Mouse (Mus musculus): ENCODE data around the gene Med27. TPM values are rescaled to one million over a fixed set of nuclear protein-coding genes. Genes with fewer than 3 reads are reported as not detected.
"Not testable (repeated sequence)": the region's sequence is repeated elsewhere in the genome, so short reads cannot be mapped to it uniquely, and the experiment has no call there.

Gene Med27
- polyA plus RNA-seq, 1 experiment from 2014 or later, result 68.9 TPM

GRCm38 (mm10) chr2:29516621-29517170, 170.1 kb downstream of the Med27 start:
- H3K9me3 ChIP-seq, result no peaks in the 10 kb centered on the region
- no peak overlapping the region; the same call in 1 of the 2 replicates for H3K9ac ChIP-seq
- H3K36me3 ChIP-seq (replicated peaks), result no peaks in the 10 kb centered on the region
- no peak overlapping the region for H3K4me2 ChIP-seq
- H3K27me3 ChIP-seq, result peaks cover 10% of the 10 kb centered on the region; the same call in 1 of the 2 replicates
- H3K4me3 ChIP-seq (replicated peaks), result no peak overlapping the region
- peaks cover 85% of the 10 kb centered on the region for H3K4me1 ChIP-seq
- peak overlapping the region; percentile 51 for H3K27ac ChIP-seq
- 16% methylated on average over 9 of the region's 9 CpGs for WGBS
- ATAC-seq (ENCODE audit: low FRiP score), result peak; percentile 40; the same call in 1 of the 2 replicates

DNA sequence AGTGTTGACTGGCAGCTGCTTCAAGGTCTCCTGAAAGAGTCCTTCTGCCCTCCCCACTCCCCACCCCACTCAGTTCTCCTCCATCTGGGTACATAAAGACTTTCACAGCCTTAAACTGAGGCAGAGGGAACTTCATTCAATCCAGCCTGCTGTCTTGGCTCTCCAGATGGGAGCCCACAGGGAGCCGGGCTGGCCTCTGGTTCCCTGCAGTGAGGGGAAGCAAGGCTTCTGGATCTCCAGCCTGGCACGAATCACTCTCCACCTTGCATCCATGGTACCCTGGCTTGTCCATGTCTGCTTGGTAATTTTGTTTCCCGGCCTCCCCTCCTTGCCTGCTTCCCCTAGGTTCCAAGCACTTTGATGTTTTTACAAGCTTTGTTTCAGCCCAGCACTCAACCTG, 172.8 kb downstream of the Med27 start:
- peaks cover 79% of the 10 kb centered on the region for H3K4me1 ChIP-seq
- peaks cover 10% of the 10 kb centered on the region; the same call in 1 of the 2 replicates for H3K27me3 ChIP-seq
- H3K4me2 ChIP-seq, result no peak overlapping the region
- H3K9ac ChIP-seq, result peak overlapping the region; percentile 21; the same call in 1 of the 2 replicates
- WGBS, result 30% methylated on average over 3 of the region's 3 CpGs
- no peak for ATAC-seq (ENCODE audit: low FRiP score)
- no peak overlapping the region for H3K4me3 ChIP-seq (replicated peaks)
- peak overlapping the region; percentile 61 for H3K27ac ChIP-seq
- no peaks in the 10 kb centered on the region for H3K9me3 ChIP-seq
- H3K36me3 ChIP-seq (replicated peaks), result peaks cover 4% of the 10 kb centered on the region; the same call in 1 of the 2 replicates

DNA sequence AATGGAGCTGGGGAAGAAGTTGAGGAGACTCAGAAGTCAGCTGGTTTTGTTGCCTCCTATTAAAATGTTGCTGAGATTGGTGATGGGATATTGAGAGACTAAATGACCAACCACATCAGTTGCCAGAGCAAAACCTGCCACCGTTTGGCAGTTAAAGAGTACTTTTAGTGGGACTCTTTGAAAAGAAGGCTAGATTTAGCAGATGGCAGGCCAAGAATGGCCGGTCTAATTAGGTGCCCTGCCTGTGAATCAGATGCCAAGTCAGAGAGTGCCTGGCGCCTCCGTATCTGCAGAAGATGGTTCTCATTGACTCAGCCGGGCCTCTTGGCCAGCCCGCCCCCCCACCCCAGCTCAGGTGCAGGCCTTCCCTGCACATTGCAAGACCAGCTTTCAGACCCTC, 173.6 kb downstream of the Med27 start:
- WGBS, result 63% methylated on average over 6 of the region's 6 CpGs
- H3K27ac ChIP-seq, result 0 out of 2 replicates have a peak overlapping the region, but pooled peaks have one; percentile 8
- H3K36me3 ChIP-seq (replicated peaks), result peaks cover 4% of the 10 kb centered on the region; the same call in 1 of the 2 replicates
- H3K27me3 ChIP-seq, result peaks cover 10% of the 10 kb centered on the region; the same call in 1 of the 2 replicates
- no peaks in the 10 kb centered on the region for H3K9me3 ChIP-seq
- H3K4me2 ChIP-seq, result no peak overlapping the region
- ATAC-seq (ENCODE audit: low FRiP score), result no peak
- H3K9ac ChIP-seq, result no peak overlapping the region
- no peak overlapping the region for H3K4me3 ChIP-seq (replicated peaks)
- H3K4me1 ChIP-seq, result peaks cover 81% of the 10 kb centered on the region

- no peak overlapping the region for H3K27ac ChIP-seq
Measured at GRCm38 (mm10) chr2:29521486-29521885, 174.9 kb downstream of the Med27 start.

GRCm38 (mm10) chr2:29523918-29524811, 177.5 kb downstream of the Med27 start:
- no peak for ATAC-seq (ENCODE audit: low FRiP score)
- peaks cover 4% of the 10 kb centered on the region; the same call in 1 of the 2 replicates for H3K36me3 ChIP-seq (replicated peaks)
- 0 out of 2 replicates have a peak overlapping the region, but pooled peaks have one; percentile 14 for H3K27ac ChIP-seq
- no peaks in the 10 kb centered on the region for H3K9me3 ChIP-seq
- H3K27me3 ChIP-seq, result no peaks in the 10 kb centered on the region
- H3K4me2 ChIP-seq, result no peak overlapping the region
- 74% methylated on average over 12 of the region's 12 CpGs for WGBS
- no peak overlapping the region for H3K4me3 ChIP-seq (replicated peaks)
- H3K9ac ChIP-seq, result no peak overlapping the region
- peaks cover 57% of the 10 kb centered on the region for H3K4me1 ChIP-seq

More at GRCm38 (mm10) chr2:29521486-29521885, 174.9 kb downstream of the Med27 start:
- whole genome bisulfite sequencing, result 72% methylated on average over 7 of the region's 7 CpGs
- Histone ChIP-seq H3K27me3 (peaks cover 10% of the 10 kb centered on the region; the same call in 1 of the 2 replicates), H3K4me3 (replicated peaks) (no peak overlapping the region), H3K9me3 (no peaks in the 10 kb centered on the region), H3K9ac (no peak overlapping the region), H3K36me3 (replicated peaks) (peaks cover 4% of the 10 kb centered on the region; the same call in 1 of the 2 replicates), H3K4me2 (no peak overlapping the region), H3K4me1 (peaks cover 78% of the 10 kb centered on the region)
- ATAC-seq (ENCODE audit: low FRiP score), result no peak

DNA sequence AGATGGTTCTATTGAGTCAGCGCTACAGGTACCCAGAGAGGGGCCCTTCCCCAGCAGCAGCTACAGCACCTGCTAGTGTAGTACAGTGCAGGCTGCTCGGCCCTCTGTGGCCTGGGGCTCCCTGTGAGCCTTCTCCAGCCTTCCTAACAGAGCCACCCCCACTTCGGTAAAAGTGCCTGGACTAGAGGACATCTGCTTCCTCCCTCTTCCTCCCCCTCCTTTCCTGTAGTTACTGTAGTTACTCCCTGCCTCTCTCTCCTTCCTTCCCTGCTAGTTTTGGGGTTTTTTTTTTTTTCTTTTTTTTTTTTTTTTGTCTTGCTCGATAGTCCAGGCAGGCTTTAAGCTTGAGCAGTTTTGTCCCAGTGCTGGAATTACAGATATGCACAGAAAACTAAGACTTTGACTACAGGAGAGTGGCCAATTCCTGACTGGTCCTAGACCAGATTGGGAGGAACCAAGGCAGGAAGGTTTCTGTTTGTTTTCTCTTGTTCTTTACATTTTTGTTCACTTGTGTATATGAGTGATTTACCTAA, 178.7 kb downstream of the Med27 start:
- Histone ChIP-seq H3K4me1 (peaks cover 46% of the 10 kb centered on the region), H3K9me3 (no peaks in the 10 kb centered on the region)
- WGBS, result 58% methylated on average over 4 of the region's 4 CpGs

DNA sequence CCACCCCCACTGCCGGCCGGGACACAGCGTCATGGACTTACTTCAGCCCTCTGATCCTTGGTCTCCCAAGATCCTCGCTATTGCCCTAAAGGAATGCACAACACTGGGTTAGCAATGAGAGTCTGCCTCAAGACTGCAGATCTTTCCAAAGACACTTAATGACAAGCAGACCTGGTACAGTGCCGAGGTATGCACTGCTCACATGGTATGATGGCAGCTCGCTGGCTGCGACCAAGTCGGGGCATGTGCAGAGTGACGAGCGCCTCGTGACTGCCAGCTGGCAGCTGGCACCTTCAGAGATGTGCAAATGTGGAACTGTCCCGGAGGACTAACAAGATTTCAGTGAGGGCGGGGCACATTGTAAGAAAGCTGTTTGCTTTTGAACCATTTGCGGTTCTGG, 179.6 kb downstream of the Med27 start:
- Histone ChIP-seq H3K4me2 (no peak overlapping the region), H3K4me1 (peaks cover 39% of the 10 kb centered on the region), H3K27ac (0 out of 2 replicates have a peak overlapping the region, but pooled peaks have one; percentile 50), H3K36me3 (replicated peaks) (peaks cover 4% of the 10 kb centered on the region; the same call in 1 of the 2 replicates), H3K4me3 (replicated peaks) (no peak overlapping the region), H3K9ac (no peak overlapping the region), H3K27me3 (no peaks in the 10 kb centered on the region), H3K9me3 (no peaks in the 10 kb centered on the region)
- WGBS, result 83% methylated on average over 14 of the region's 14 CpGs
- 0 out of 2 replicates have a peak, but pooled peaks have one; percentile 30 for ATAC-seq (ENCODE audit: low FRiP score)

More for the DNA sequence above, 178.7 kb downstream of the Med27 start:
- H3K27me3 ChIP-seq, result no peaks in the 10 kb centered on the region
- no peak overlapping the region for H3K4me2 ChIP-seq
- H3K4me3 ChIP-seq (replicated peaks), result no peak overlapping the region
- H3K27ac ChIP-seq, result peak overlapping the region; percentile 46; the same call in 1 of the 2 replicates
- no peak for ATAC-seq (ENCODE audit: low FRiP score)
- peaks cover 4% of the 10 kb centered on the region; the same call in 1 of the 2 replicates for H3K36me3 ChIP-seq (replicated peaks)
- no peak overlapping the region for H3K9ac ChIP-seq

DNA sequence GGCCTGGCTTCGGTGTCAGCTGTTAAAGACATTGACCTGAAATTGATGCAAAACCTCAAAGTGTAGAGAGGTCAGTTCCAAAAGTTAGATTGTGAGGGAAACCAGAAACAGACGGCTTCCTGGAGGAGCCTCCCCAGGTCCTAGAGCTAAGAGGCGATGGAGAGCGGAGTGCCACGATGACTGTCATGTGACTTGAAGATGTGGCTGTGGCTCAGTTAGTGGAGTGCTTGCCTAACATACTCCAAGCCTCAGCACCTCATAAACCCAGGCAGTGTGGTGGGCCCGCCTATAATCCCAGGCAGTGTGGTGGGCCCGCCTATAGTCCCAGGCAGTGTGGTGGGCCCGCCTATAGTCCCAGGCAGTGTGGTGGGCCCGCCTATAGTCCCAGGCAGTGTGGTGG, 180.9 kb downstream of the Med27 start:
- not testable (repeated sequence) for H3K27me3 ChIP-seq; H3K9ac ChIP-seq; H3K4me2 ChIP-seq; H3K4me3 ChIP-seq (replicated peaks); H3K36me3 ChIP-seq (replicated peaks); ATAC-seq (ENCODE audit: low FRiP score); H3K9me3 ChIP-seq; H3K27ac ChIP-seq
- H3K4me1 ChIP-seq, result peaks cover 35% of the 10 kb centered on the region
- 95% methylated on average over 6 of the region's 9 CpGs for WGBS

DNA sequence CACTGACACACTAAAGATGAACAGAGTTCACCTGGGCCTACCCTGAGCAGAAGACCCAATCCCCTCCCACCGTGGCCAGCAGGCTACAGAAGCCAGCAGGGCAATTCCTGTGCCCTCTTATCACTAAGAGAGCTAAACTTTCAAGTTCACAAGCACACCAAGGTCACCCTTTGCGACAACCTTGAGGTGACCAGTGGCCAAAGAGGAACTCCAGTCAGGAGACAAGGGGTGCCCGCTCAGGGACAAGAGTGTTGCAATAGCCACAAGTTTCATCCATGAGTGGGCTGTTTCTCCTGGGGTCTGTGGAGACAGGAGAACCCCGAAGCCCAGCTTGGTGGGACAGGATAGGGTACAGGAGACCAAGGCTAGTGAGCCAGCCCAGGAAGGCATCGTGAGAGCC, 182.2 kb downstream of the Med27 start:
- no peak overlapping the region for H3K4me2 ChIP-seq
- ATAC-seq (ENCODE audit: low FRiP score), result no peak
- H3K36me3 ChIP-seq (replicated peaks), result no peaks in the 10 kb centered on the region
- peaks cover 27% of the 10 kb centered on the region for H3K4me1 ChIP-seq
- H3K9me3 ChIP-seq, result no peaks in the 10 kb centered on the region
- H3K4me3 ChIP-seq (replicated peaks), result no peak overlapping the region
- H3K9ac ChIP-seq, result no peak overlapping the region
- WGBS, result 92% methylated on average over 5 of the region's 5 CpGs
- H3K27ac ChIP-seq, result no peak overlapping the region
- no peaks in the 10 kb centered on the region for H3K27me3 ChIP-seq

DNA sequence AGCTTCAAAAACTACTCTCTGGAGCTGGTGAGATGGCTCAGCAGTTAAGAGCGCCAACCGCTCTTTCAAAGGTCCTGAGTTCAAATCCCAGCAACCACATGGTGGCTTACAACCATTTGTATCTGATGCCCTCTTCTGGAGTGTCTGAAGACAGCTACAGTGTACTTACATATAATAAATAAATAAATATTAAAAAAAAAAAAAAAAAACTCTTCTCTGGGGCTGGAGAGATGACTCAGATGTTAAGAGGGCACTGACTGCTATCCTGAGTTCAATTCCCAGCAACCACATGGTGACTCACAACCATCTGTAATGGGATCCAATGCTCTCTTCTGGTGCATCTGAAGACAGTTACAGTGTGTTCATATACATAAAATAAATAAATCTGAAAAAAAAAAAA, 183.2 kb downstream of the Med27 start:
- not testable (repeated sequence) for ATAC-seq (ENCODE audit: low FRiP score); H3K27ac ChIP-seq; H3K27me3 ChIP-seq; H3K36me3 ChIP-seq (replicated peaks); H3K9ac ChIP-seq; H3K4me3 ChIP-seq (replicated peaks); H3K9me3 ChIP-seq; H3K4me2 ChIP-seq
- H3K4me1 ChIP-seq, result peaks cover 17% of the 10 kb centered on the region
- 100% methylated on average over 2 of the region's 2 CpGs for WGBS

- no peak overlapping the region for H3K4me2 ChIP-seq
- H3K27ac ChIP-seq, result no peak overlapping the region
- no peak overlapping the region for H3K9ac ChIP-seq
- H3K27me3 ChIP-seq, result no peaks in the 10 kb centered on the region
- 97% methylated on average over 3 of the region's 3 CpGs for WGBS
- H3K4me3 ChIP-seq (replicated peaks), result no peak overlapping the region
- no peaks in the 10 kb centered on the region; the same call in 1 of the 2 replicates for H3K4me1 ChIP-seq
- ATAC-seq (ENCODE audit: low FRiP score), result no peak
- H3K9me3 ChIP-seq, result no peaks in the 10 kb centered on the region
- no peaks in the 10 kb centered on the region for H3K36me3 ChIP-seq (replicated peaks)
Measured at GRCm38 (mm10) chr2:29532173-29532572, 185.6 kb downstream of the Med27 start.

- no peak overlapping the region for H3K4me2 ChIP-seq
- no peaks in the 10 kb centered on the region for H3K36me3 ChIP-seq (replicated peaks)
- ATAC-seq (ENCODE audit: low FRiP score), result no peak
- no peak overlapping the region for H3K27ac ChIP-seq
- H3K4me3 ChIP-seq (replicated peaks), result no peak overlapping the region
- no peaks in the 10 kb centered on the region for H3K9me3 ChIP-seq
- H3K27me3 ChIP-seq, result no peaks in the 10 kb centered on the region
- H3K4me1 ChIP-seq, result no peaks in the 10 kb centered on the region; the same call in 1 of the 2 replicates
- 79% methylated on average over 5 of the region's 5 CpGs for WGBS
- H3K9ac ChIP-seq, result no peak overlapping the region
Measured at GRCm38 (mm10) chr2:29532921-29533320, 186.3 kb downstream of the Med27 start.

Data from forebrain, embryonic 12.5 days (tissue).